Mouse (Mus musculus): Measurements from ENCODE around the gene Ppm1j. TPM values are rescaled to one million over a fixed set of nuclear protein-coding genes. Genes with fewer than 3 reads are reported as not detected.

Gene Ppm1j
- total and polyA plus RNA-seq, 3 experiments, result 17.5 to 47.6 (median 20.1) TPM

DNA sequence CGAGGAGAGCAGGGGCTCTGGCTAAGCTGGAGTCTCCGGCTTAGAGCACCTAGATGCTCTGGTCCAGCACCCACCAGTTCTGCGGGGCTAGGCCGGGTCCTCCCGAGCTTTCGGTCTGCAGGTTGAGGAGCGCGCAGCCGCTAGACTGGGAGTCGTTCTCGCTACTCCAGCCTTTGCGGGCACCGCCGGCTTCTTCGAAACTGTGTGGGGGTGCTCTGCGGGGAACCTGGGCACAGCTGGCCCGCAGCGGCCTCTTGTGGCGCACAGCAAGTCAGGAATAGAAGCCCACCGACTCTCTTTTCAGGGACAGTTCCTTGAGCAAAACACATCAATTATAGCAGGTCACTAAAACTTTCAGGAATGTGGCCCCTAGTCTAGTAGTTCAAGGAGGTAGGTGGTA, 3.5 kb upstream of the Ppm1j start:
- H3K79me2 ChIP-seq (replicated peaks; ENCODE audit: control insufficient read depth, insufficient read depth, low read length), result no peaks in the 10 kb centered on the region
- no peaks in the 10 kb centered on the region for H3K36me3 ChIP-seq (ENCODE audit: control insufficient read depth, insufficient read depth, low read length)
- peaks cover 4% of the 10 kb centered on the region for H3K4me1 ChIP-seq (ENCODE audit: control insufficient read depth, insufficient read depth, low read length)
- TF ChIP-seq CTCF (IDR thresholded peaks at IDR 0.05) (peak; percentile 64), EP300 (IDR thresholded peaks at IDR 0.05; ENCODE audit: insufficient read depth, low read depth, low read length) (no peak)
- 20% methylated on average over 20 of the region's 20 CpGs for WGBS
- H3K9ac ChIP-seq (ENCODE audit: low read depth, low read length), result peak overlapping the region; percentile 40; the same call in 1 of the 2 replicates
- intact Hi-C loops (cut with DNase I), result no loop called here
- H3K27me3 ChIP-seq (ENCODE audit: control insufficient read depth, insufficient read depth, low read length), result peaks cover 2% of the 10 kb centered on the region; the same call in 1 of the 2 replicates
- no peak overlapping the region for H3K27ac ChIP-seq
- no peak overlapping the region for H3K4me3 ChIP-seq
- no peak for DNase-seq

DNA sequence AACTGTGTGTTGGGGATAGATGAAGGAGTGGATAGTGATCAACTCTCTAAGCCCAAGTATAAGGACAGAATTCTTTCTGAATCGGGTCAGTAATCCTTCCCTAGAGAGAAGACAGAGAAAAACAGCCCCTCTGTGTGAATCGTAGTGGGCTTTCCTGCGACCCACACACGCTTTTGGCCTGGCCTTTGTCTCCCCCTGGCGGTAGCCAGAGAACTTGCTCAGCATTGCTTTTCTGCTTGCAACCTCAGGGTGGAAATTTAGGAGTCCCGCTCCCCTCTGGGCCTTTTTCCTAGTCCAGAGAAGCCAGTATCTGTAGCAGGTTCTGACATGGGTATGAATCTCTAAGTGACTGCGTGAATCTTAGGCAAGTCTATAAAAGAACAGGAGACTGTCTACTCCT, 907 bp upstream of the Ppm1j start:
- Histone ChIP-seq H3K27ac (no peak overlapping the region), H3K79me2 (replicated peaks; ENCODE audit: control insufficient read depth, insufficient read depth, low read length) (no peaks in the 10 kb centered on the region), H3K4me3 (no peak overlapping the region), H3K27me3 (ENCODE audit: control insufficient read depth, insufficient read depth, low read length) (peaks cover 2% of the 10 kb centered on the region; the same call in 1 of the 2 replicates), H3K4me1 (ENCODE audit: control insufficient read depth, insufficient read depth, low read length) (peaks cover 7% of the 10 kb centered on the region), H3K36me3 (ENCODE audit: control insufficient read depth, insufficient read depth, low read length) (no peaks in the 10 kb centered on the region), H3K9ac (ENCODE audit: low read depth, low read length) (no peak overlapping the region)
- WGBS, result 5% methylated on average over 7 of the region's 7 CpGs
- intact Hi-C loops (cut with DNase I), result loop anchor here (2.0 to 5.0 kb wide), 3 partner anchors 65 to 268 kb away; partner anchors contain the start of genes Capza1, Lrig2 and St7l
- peak; percentile 52 to 74 for DNase-seq
- TF ChIP-seq CTCF (IDR thresholded peaks at IDR 0.05), result peak; percentile 98
- 0 out of 2 replicates have a peak, but pooled peaks have one; percentile 61 for TF ChIP-seq EP300 (IDR thresholded peaks at IDR 0.05; ENCODE audit: insufficient read depth, low read depth, low read length)
- TF ChIP-seq POLR2A (IDR thresholded peaks at IDR 0.05; ENCODE audit: insufficient read depth, low read depth, low read length), result no peak

DNA sequence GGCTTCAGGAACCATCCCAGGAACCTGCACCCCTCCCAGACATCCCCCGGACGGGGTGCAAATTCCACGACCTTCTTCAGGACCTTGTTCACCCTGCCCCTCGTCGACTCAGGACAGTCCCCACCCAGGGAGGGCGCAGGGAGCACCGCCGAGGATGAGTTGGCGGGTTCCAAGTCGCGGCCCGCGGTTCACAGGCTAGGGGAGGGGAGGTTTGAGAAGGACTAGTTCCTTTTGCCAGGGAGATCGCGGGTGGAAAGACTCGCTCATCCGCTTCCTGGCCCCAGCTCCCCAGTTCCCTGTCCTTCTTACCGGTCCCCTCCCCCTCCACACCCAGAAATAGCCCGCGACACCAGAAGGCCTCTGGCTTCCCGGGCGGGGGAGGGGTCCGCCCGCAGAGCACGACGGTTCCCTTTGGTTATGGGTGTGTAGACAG, 631 bp downstream of the Ppm1j start, which contains the start of gene Fam19a3:
Fam19a3 (minus strand) TSS at position 370 of the 433 bp plus-strand sequence.
- TF ChIP-seq EP300 (IDR thresholded peaks at IDR 0.05; ENCODE audit: insufficient read depth, low read depth, low read length) (0 out of 2 replicates have a peak, but pooled peaks have one; percentile 36), CTCF (IDR thresholded peaks at IDR 0.05) (no peak), POLR2A (IDR thresholded peaks at IDR 0.05; ENCODE audit: insufficient read depth, low read depth, low read length) (peak; percentile 24; the same call in 1 of the 2 replicates)
- Histone ChIP-seq H3K79me2 (replicated peaks; ENCODE audit: control insufficient read depth, insufficient read depth, low read length) (no peaks in the 10 kb centered on the region), H3K9ac (ENCODE audit: low read depth, low read length) (peak within 1 kb of the TSS; percentile 84), H3K27me3 (ENCODE audit: control insufficient read depth, insufficient read depth, low read length) (peaks cover 2% of the 10 kb centered on the region; the same call in 1 of the 2 replicates), H3K4me1 (ENCODE audit: control insufficient read depth, insufficient read depth, low read length) (peaks cover 7% of the 10 kb centered on the region), H3K4me3 (peak within 1 kb of the TSS; percentile 89), H3K36me3 (ENCODE audit: control insufficient read depth, insufficient read depth, low read length) (no peaks in the 10 kb centered on the region), H3K27ac (peak within 1 kb of the TSS; percentile 93)
- peak; percentile 70 to 79 for DNase-seq
- WGBS, result 1% methylated on average over 26 of the region's 26 CpGs
- intact Hi-C loops (cut with DNase I), result loop anchor here (2.0 to 5.0 kb wide), 3 partner anchors 67 to 269 kb away; partner anchors contain the start of genes Capza1, Lrig2 and St7l

DNA sequence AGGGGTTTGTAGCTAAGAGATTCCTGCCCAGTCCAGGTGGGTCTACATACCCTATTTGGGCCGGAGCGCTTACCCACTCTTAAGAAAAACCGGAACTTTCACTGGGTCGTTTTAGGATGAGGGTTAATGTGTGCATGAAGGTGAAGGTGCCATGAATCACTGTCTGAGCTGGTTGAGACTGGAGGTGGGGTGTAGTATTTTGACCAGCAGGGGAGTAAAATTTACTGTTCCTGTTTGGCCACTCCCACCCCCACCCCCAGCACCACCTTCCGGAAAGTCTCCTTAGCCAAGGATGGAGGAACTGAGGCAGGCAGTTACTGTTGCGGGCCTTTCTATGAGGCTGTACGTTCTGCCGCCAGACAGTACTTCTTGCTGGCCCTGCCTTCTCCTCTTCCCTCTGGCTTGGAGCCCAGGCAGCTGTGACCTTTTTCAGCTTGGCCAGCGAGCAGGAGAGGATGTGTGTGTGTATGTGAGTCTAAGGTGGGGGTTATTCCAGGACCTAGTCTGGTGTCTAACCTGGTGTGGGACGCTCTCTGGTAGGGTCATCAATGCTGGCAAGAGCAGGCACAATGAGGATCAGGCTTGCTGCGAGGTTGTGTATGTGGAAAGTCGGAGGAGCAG, 1.3 kb downstream of the Ppm1j start:
- TF ChIP-seq CTCF (IDR thresholded peaks at IDR 0.05) (no peak), POLR2A (IDR thresholded peaks at IDR 0.05; ENCODE audit: insufficient read depth, low read depth, low read length) (0 out of 2 replicates have a peak, but pooled peaks have one; percentile 38)
- Histone ChIP-seq H3K4me1 (ENCODE audit: control insufficient read depth, insufficient read depth, low read length) (peaks cover 7% of the 10 kb centered on the region), H3K27ac (peak overlapping the region; percentile 93), H3K79me2 (replicated peaks; ENCODE audit: control insufficient read depth, insufficient read depth, low read length) (no peaks in the 10 kb centered on the region), H3K4me3 (peak overlapping the region; percentile 89), H3K36me3 (ENCODE audit: control insufficient read depth, insufficient read depth, low read length) (no peaks in the 10 kb centered on the region), H3K9ac (ENCODE audit: low read depth, low read length) (peak overlapping the region; percentile 84), H3K27me3 (ENCODE audit: control insufficient read depth, insufficient read depth, low read length) (peaks cover 2% of the 10 kb centered on the region; the same call in 1 of the 2 replicates)
- intact Hi-C loops (cut with DNase I), result loop anchor here (5.0 kb wide), 1 partner anchor 270 kb away; the partner anchor contains the start of gene Lrig2
- WGBS, result 8% methylated on average over 12 of the region's 12 CpGs
- peak; percentile 75 to 83 for DNase-seq

DNA sequence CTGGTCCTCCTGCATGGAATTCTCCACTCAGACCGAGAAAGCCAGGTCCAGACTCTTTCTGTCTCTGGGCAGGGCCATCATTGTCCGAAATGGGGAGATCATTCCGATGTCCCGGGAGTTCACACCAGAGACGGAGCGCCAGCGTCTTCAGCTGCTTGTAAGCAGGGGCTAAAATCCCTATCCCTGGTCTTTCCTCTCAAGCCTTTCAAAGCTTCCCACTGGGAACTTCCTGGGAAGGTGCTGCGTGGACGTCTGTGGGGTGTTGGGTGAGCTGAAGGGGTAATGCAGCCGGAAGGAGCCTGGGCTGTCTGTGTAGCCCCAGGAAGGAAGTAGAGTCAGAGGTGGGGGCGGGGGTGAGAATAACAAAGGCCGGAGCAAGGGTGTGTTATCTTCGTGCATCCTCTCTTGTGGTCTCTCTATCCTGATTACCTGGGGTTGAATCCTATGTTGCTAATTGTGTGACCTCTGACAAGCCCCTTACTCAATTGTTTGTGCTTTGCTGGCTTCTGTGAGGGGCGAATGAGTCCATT, 3.2 kb downstream of the Ppm1j start:
- intact Hi-C loops (cut with DNase I), result loop anchor here (5.0 kb wide), 1 partner anchor 272 kb away; the partner anchor contains the start of gene Lrig2
- no peak overlapping the region for H3K4me3 ChIP-seq
- 48% methylated on average over 14 of the region's 14 CpGs for WGBS
- no peak for TF ChIP-seq EP300 (IDR thresholded peaks at IDR 0.05; ENCODE audit: insufficient read depth, low read depth, low read length)
- no peak for TF ChIP-seq POLR2A (IDR thresholded peaks at IDR 0.05; ENCODE audit: insufficient read depth, low read depth, low read length)
- TF ChIP-seq CTCF (IDR thresholded peaks at IDR 0.05), result no peak
- peaks cover 7% of the 10 kb centered on the region for H3K4me1 ChIP-seq (ENCODE audit: control insufficient read depth, insufficient read depth, low read length)
- H3K27me3 ChIP-seq (ENCODE audit: control insufficient read depth, insufficient read depth, low read length), result no peaks in the 10 kb centered on the region
- H3K79me2 ChIP-seq (replicated peaks; ENCODE audit: control insufficient read depth, insufficient read depth, low read length), result no peaks in the 10 kb centered on the region
- no peak overlapping the region for H3K9ac ChIP-seq (ENCODE audit: low read depth, low read length)
- H3K36me3 ChIP-seq (ENCODE audit: control insufficient read depth, insufficient read depth, low read length), result no peaks in the 10 kb centered on the region
- H3K27ac ChIP-seq, result no peak overlapping the region; the same call in 1 of the 2 replicates
- no peak for DNase-seq

Data from heart, adult 2 months (tissue).